Mouse (Mus musculus) lung, postnatal 0 days (tissue): ENCODE data around the gene Rpsa. TPM values are rescaled to one million over a fixed set of nuclear protein-coding genes. Genes with fewer than 3 reads are reported as not detected.

Experiments
- ATAC-seq: fragments of 200-750 bp; cut with Nextera tagmentation; 2 replicates; pipeline ENCODE4 v1.8.0; 2017; ENCODE audit warnings: moderate library complexity
- DNase-seq: peaks from one replicate; pipeline ENCODE4 v3.0.0-alpha.2; 2016; ENCODE audit warnings: low spot score
- H3K27ac ChIP-seq: fragments of 300-500 bp; sonication (generic); 2 replicates; pipeline ENCODE4 v1.5.1; 2014; ENCODE audit warnings: antibody characterized with exemption, mild to moderate bottlenecking, low read length, mixed read lengths
- H3K27me3 ChIP-seq: fragments of 300-500 bp; sonication (generic); replicated peaks from 2 replicates; pipeline ENCODE4 v1.6.1; 2014; ENCODE audit warnings: low read length, mixed read lengths; ENCODE audit not compliant: insufficient read depth
- H3K36me3 ChIP-seq: fragments of 300-500 bp; sonication (generic); 2 replicates; pipeline ENCODE4 v1.6.1; 2014; ENCODE audit warnings: low read length, mixed read lengths; ENCODE audit not compliant: insufficient read depth
- H3K4me1 ChIP-seq: fragments of 300-500 bp; sonication (generic); 2 replicates; pipeline ENCODE4 v1.6.1; 2014; ENCODE audit warnings: antibody characterized with exemption, low read depth, low read length, mixed read lengths; ENCODE audit not compliant: insufficient read depth
- H3K4me2 ChIP-seq: fragments of 300-500 bp; sonication (generic); replicated peaks from 2 replicates; pipeline ENCODE4 v1.6.1; 2014; ENCODE audit warnings: low read depth, mild to moderate bottlenecking, low read length, moderate library complexity, mixed read lengths
- H3K4me3 ChIP-seq: fragments of 300-500 bp; sonication (generic); 2 replicates; pipeline ENCODE4 v1.5.1; 2014; ENCODE audit warnings: low read depth, low read length
- H3K9ac ChIP-seq: fragments of 300-500 bp; sonication (generic); replicated peaks from 2 replicates; pipeline ENCODE4 v1.6.1; 2014; ENCODE audit warnings: low read depth, mild to moderate bottlenecking
- H3K9me3 ChIP-seq: fragments of 300-500 bp; sonication (generic); 2 replicates; pipeline ENCODE4 v1.6.1; 2016; ENCODE audit warnings: low read length, mixed read lengths
- CTCF ChIP-seq: IDR thresholded peaks from 2 replicates; pipeline ENCODE4 v1.5.1; 2016; ENCODE audit warnings: antibody characterized with exemption, mild to moderate bottlenecking
- EP300 ChIP-seq: IDR thresholded peaks from 2 replicates; pipeline ENCODE4 v1.6.1; 2016; ENCODE audit warnings: antibody characterized with exemption, mild to moderate bottlenecking, control low read depth
- WGBS: fragments of 180-500 bp; shearing (Covaris S2); extraction: QIAGEN DNeasy Blood & Tissue Kit; methylation state at CpG from one replicate; pipeline ENCODE4 v1.1.7; 2014; 5-methylcytosine and 5-hydroxymethylcytosine counted together
- polyA plus RNA-seq: library from polyadenylated mRNA; unstranded; fragments of >200 nt; fragmentation: Nextera tagmentation; extraction: Ambion mirVana; gene quantifications from 2 replicates; pipeline ENCODE4 v1.2.1, GENCODE M21; 2015

Gene Rpsa
- polyA plus RNA-seq, 1 experiment from 2014 or later = 675 TPM

DNA sequence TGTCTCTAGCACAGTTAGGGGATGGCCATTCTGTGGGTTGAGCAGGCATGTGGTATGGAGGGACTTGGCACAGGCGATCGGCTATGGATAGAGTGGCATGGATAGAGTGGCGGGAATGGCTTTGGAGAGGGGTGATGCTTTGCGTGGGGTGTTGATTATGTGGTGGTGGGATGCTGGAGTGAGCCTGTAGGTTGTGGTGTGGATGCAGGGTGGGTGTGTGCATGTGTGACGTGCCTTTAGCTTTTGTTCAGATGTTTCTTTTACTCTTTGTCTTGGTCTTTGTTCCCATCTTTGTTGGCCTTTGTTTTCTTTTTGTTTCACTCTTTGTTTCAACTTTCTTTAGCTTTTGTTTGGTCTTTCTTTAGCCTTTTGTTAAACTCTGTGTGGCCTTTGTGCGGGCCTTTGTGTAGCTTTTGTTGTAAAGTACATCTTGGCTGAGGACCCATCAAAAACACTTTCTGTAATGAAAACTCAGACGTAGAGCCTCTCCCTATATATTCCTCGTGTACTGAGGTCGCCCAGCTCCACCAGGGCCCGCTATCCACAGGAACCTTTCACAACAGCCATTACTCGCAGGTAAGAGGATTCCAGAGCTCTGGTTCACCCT is 21.8 kb downstream of the Rpsa start, which contains the start of gene Mobp:
Mobp (plus strand) TSS at position 486 of the 607 bp plus-strand sequence.
- no peaks in the 10 kb centered on the region for H3K27me3 ChIP-seq
- no peak within 1 kb of the TSS for H3K4me3 ChIP-seq
- H3K36me3 ChIP-seq = no peaks in the 10 kb centered on the region
- H3K27ac ChIP-seq = no peak within 1 kb of the TSS
- no peak for DNase-seq
- 70% methylated on average over 11 of the region's 11 CpGs for WGBS
- H3K9ac ChIP-seq = no peak within 1 kb of the TSS
- no peak for TF ChIP-seq CTCF
- TF ChIP-seq EP300 = no peak
- no peaks in the 10 kb centered on the region for H3K9me3 ChIP-seq
- ATAC-seq = no peak
- no peaks in the 10 kb centered on the region for H3K4me1 ChIP-seq
- H3K4me2 ChIP-seq = no peak within 1 kb of the TSS

- Histone ChIP-seq H3K4me1 (no peaks in the 10 kb centered on the region), H3K4me3 (no peak overlapping the region), H3K9me3 (no peaks in the 10 kb centered on the region), H3K36me3 (no peaks in the 10 kb centered on the region), H3K27me3 (no peaks in the 10 kb centered on the region), H3K27ac (no peak overlapping the region), H3K9ac (no peak overlapping the region), H3K4me2 (no peak overlapping the region)
- no peak for TF ChIP-seq EP300
- no peak for TF ChIP-seq CTCF
- ATAC-seq (no peak), DNase-seq (no peak)
- 60% methylated on average over 5 of the region's 5 CpGs for WGBS
These were observed 23.7 kb downstream of the Rpsa start for GRCm38 (mm10) chr9:120151152-120151551.

DNA sequence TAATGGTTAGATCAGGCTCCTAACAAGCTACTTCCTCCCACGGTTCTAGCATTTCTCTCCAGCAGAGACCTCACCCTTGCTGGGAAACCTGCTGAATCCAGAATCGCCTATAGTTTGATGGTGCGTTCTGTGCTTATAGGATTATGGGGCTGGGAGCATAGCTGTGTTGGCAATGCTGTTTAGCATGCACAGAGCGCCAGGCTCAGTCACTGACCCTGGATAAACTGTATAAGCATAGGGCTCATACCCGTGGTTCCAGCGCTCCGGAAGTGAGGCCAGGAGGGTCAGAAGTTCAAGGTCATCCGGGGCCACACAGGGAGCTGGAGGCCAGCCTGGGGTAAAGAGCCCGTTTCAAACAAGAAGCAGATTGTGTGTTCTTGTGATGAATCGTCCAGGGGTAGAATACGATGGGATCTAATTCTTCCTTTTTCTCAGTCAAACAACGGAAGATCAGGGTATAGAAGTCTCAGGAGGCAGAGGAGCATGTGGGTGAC is 24.5 kb downstream of the Rpsa start:
- H3K27me3 ChIP-seq = no peaks in the 10 kb centered on the region
- no peaks in the 10 kb centered on the region for H3K9me3 ChIP-seq
- H3K4me3 ChIP-seq = no peak overlapping the region
- ATAC-seq (no peak), DNase-seq (no peak)
- TF ChIP-seq CTCF (no peak), EP300 (no peak)
- WGBS = 64% methylated on average over 12 of the region's 12 CpGs
- H3K27ac ChIP-seq = no peak overlapping the region
- H3K4me2 ChIP-seq = no peak overlapping the region
- no peak overlapping the region for H3K9ac ChIP-seq
- no peaks in the 10 kb centered on the region for H3K36me3 ChIP-seq
- no peaks in the 10 kb centered on the region for H3K4me1 ChIP-seq

DNA sequence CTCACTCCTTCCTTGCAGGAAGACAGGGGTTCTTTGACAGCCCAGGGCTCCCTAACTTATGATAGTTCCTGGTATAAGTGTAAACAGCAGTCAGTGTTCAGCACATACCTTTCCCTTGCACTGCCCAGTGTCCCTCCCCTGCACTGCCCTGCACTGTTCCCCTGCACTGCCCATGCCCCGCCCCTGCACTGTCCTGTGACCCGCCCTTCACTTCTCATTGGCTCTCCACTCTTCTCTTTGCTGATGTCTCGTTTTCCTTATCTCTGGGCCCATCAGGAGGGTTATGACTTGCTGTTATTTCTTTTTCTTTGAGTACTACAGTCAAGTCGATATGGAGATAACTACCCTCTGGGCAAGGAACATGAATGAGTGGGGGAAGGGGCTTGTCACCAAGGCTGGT is 30.6 kb downstream of the Rpsa start:
- H3K27me3 ChIP-seq = no peaks in the 10 kb centered on the region
- H3K9ac ChIP-seq = no peak overlapping the region
- ATAC-seq (peak; percentile 53; the same call in 1 of the 2 replicates), DNase-seq (no peak)
- no peaks in the 10 kb centered on the region for H3K36me3 ChIP-seq
- no peaks in the 10 kb centered on the region for H3K9me3 ChIP-seq
- H3K4me2 ChIP-seq = no peak overlapping the region
- H3K4me3 ChIP-seq = no peak overlapping the region
- WGBS = 20% methylated on average over 4 of the region's 4 CpGs
- no peak overlapping the region for H3K27ac ChIP-seq
- TF ChIP-seq CTCF = no peak
- no peak for TF ChIP-seq EP300
- H3K4me1 ChIP-seq = no peaks in the 10 kb centered on the region

DNA sequence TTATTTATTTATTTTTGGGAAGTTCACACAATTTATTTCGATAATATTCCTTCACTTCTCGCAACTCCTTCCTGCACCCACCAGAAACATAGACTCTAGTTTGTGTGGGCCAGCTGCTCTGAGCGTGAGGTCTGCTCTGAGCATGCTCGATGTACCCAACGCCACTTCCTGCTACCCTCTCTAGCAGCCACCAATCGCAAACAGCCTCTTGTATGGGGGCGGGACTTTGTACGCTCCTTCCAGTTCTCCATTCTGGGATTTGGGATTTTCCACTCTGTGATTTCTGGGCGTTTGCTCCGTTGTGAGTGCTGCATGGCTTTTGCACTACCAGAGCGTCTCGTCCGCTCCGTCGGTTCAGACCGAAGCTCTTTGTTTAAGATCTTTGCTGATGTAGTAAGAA is 36.4 kb downstream of the Rpsa start:
- H3K9me3 ChIP-seq = no peaks in the 10 kb centered on the region
- DNase-seq (no peak), ATAC-seq (no peak)
- no peaks in the 10 kb centered on the region for H3K4me1 ChIP-seq
- no peak overlapping the region for H3K27ac ChIP-seq
- H3K4me3 ChIP-seq = no peak overlapping the region
- H3K9ac ChIP-seq = no peak overlapping the region
- no peak overlapping the region for H3K4me2 ChIP-seq
- no peaks in the 10 kb centered on the region for H3K27me3 ChIP-seq
- 87% methylated on average over 16 of the region's 16 CpGs for WGBS
- TF ChIP-seq EP300 (no peak), CTCF (no peak)
- H3K36me3 ChIP-seq = no peaks in the 10 kb centered on the region

GRCm38 (mm10) chr9:120167826-120168225 is 40.3 kb downstream of the Rpsa start:
- no peak overlapping the region for H3K4me3 ChIP-seq
- H3K27ac ChIP-seq = no peak overlapping the region
- H3K4me1 ChIP-seq = no peaks in the 10 kb centered on the region
- no peaks in the 10 kb centered on the region for H3K27me3 ChIP-seq
- ATAC-seq = no peak
- H3K9me3 ChIP-seq = no peaks in the 10 kb centered on the region
- DNase-seq = no peak
- no peak overlapping the region for H3K9ac ChIP-seq
- H3K4me2 ChIP-seq = no peak overlapping the region
- WGBS = 57% methylated on average over 10 of the region's 11 CpGs
- no peaks in the 10 kb centered on the region for H3K36me3 ChIP-seq
- TF ChIP-seq EP300 = no peak
- no peak for TF ChIP-seq CTCF
